Mouse (Mus musculus) CH12.LX (cell line): ENCODE data around the gene Ndp. TPM values are rescaled to one million over a fixed set of nuclear protein-coding genes. Genes with fewer than 3 reads are reported as not detected.
A peak's percentile ranks its signal among the peaks of the same experiment; 100 is the strongest.

ENCODE experiments used
- DNase-seq: peaks from one replicate; pipeline ENCODE4 v3.0.0-alpha.2; 2013; ENCODE audit errors: extremely low read depth
- H3K27ac ChIP-seq: 2 replicates; pipeline ENCODE4 v1.5.1; 2012; ENCODE audit warnings: low read depth, mild to moderate bottlenecking, control low read depth, moderate library complexity; ENCODE audit not compliant: insufficient read depth
- H3K27me3 ChIP-seq: replicated peaks from 2 replicates; pipeline ENCODE3; 2012; ENCODE audit warnings: inconsistent platforms
- H3K36me3 ChIP-seq, 2 experiments: replicated peaks in 1 of 2; 2 replicates each; pipeline versions ENCODE3 to v1.6.1; 2012; ENCODE audit warnings: inconsistent platforms in 1 of 2, low read length in 1 of 2, mild to moderate bottlenecking in 1 of 2, mixed read lengths in 1 of 2, moderate library complexity in 1 of 2; ENCODE audit not compliant: control insufficient read depth in 1 of 2, insufficient read depth in 1 of 2
- H3K4me1 ChIP-seq, 2 experiments: 2 replicates each; pipeline ENCODE4 v1.6.1; 2012; ENCODE audit warnings: inconsistent platforms in 1 of 2, moderate library complexity in 1 of 2; ENCODE audit not compliant: insufficient read depth in 2 of 2, control insufficient read depth in 1 of 2
- H3K4me2 ChIP-seq: 2 replicates; pipeline ENCODE4 v1.6.1; 2012; ENCODE audit warnings: low read depth, mild to moderate bottlenecking, control low read depth; ENCODE audit not compliant: poor library complexity, insufficient read depth, severe bottlenecking
- H3K4me3 ChIP-seq, 3 experiments: fragments of 150-350 bp in 1 of 3; sonication (generic) in 1 of 3; replicated peaks in 1 of 3; 2 replicates each; pipeline versions ENCODE3 to v1.5.1; 2011 to 2012; ENCODE audit warnings: low read depth in 2 of 3, low read length in 2 of 3, mild to moderate bottlenecking in 2 of 3, moderate library complexity in 2 of 3, control low read depth in 1 of 3, improper control_type of control experiment in 1 of 3, inconsistent platforms in 1 of 3, mixed read lengths in 1 of 3; ENCODE audit not compliant: poor library complexity in 1 of 3
- H3K79me2 ChIP-seq: replicated peaks from 2 replicates; pipeline ENCODE4 v1.6.1; 2012; ENCODE audit warnings: mild to moderate bottlenecking, moderate library complexity; ENCODE audit not compliant: control insufficient read depth, poor library complexity, insufficient read depth, severe bottlenecking; ENCODE audit errors: extremely low read depth
- H3K9ac ChIP-seq: 2 replicates; pipeline ENCODE4 v1.6.1; 2012; ENCODE audit warnings: low read depth, mild to moderate bottlenecking, control low read depth, moderate library complexity; ENCODE audit not compliant: insufficient read depth
- H3K9me3 ChIP-seq: replicated peaks from 2 replicates; pipeline ENCODE3; 2012; ENCODE audit warnings: low read length, inconsistent platforms, mixed read lengths
- BHLHE40 ChIP-seq: IDR thresholded peaks from 2 replicates; pipeline ENCODE4 v1.6.1; 2011; ENCODE audit warnings: mild to moderate bottlenecking, low read depth, low read length, improper control_type of control experiment
- CHD1 ChIP-seq: IDR thresholded peaks from 2 replicates; pipeline ENCODE4 v1.6.1; 2012; ENCODE audit warnings: low read depth, low read length, improper control_type of control experiment, inconsistent platforms
- CHD2 ChIP-seq: IDR thresholded peaks from 2 replicates; pipeline ENCODE4 v1.6.1; 2011; ENCODE audit warnings: low read length, improper control_type of control experiment
- CTCF ChIP-seq, 2 experiments: IDR thresholded peaks in 1 of 2; conservative IDR thresholded peaks in 1 of 2; 2 replicates each; pipeline ENCODE4 v1.5.1; 2011 to 2012; ENCODE audit warnings: low read depth in 2 of 2, low read length in 2 of 2, improper control_type of control experiment in 1 of 2, inconsistent platforms in 1 of 2, mild to moderate bottlenecking in 1 of 2, moderate library complexity in 1 of 2
- E2F4 ChIP-seq: IDR thresholded peaks from 2 replicates; pipeline ENCODE4 v1.6.1; 2011; ENCODE audit warnings: low read depth, low read length, improper control_type of control experiment; ENCODE audit not compliant: insufficient replicate concordance
- EP300 ChIP-seq: IDR thresholded peaks from 2 replicates; pipeline ENCODE4 v1.6.1; 2011; ENCODE audit warnings: low read length, improper control_type of control experiment
- ETS1 ChIP-seq: conservative IDR thresholded peaks from 2 replicates; pipeline ENCODE4 v1.6.1; 2012; ENCODE audit warnings: low read depth, mild to moderate bottlenecking, inconsistent platforms, low read length, improper control_type of control experiment, moderate library complexity
- HCFC1 ChIP-seq: IDR thresholded peaks from 2 replicates; pipeline ENCODE4 v1.6.1; 2012; ENCODE audit warnings: low read depth, mild to moderate bottlenecking, inconsistent platforms, low read length, improper control_type of control experiment
- JUND ChIP-seq: conservative IDR thresholded peaks from 2 replicates; pipeline ENCODE4 v1.6.1; 2011; ENCODE audit warnings: low read depth, low read length, improper control_type of control experiment
- MAFK ChIP-seq: IDR thresholded peaks from 2 replicates; pipeline ENCODE4 v1.6.1; 2011; ENCODE audit warnings: low read length, improper control_type of control experiment; ENCODE audit not compliant: insufficient replicate concordance
- MAX ChIP-seq: IDR thresholded peaks from 2 replicates; pipeline ENCODE4 v1.6.1; 2011; ENCODE audit warnings: low read length, improper control_type of control experiment
- MAZ ChIP-seq: IDR thresholded peaks from 2 replicates; pipeline ENCODE4 v1.6.1; 2012; ENCODE audit warnings: low read depth, mild to moderate bottlenecking, inconsistent platforms, low read length, improper control_type of control experiment, moderate library complexity
- MEF2A ChIP-seq: IDR thresholded peaks from 2 replicates; pipeline ENCODE4 v1.6.1; 2014; ENCODE audit warnings: low read depth, mild to moderate bottlenecking, inconsistent platforms, low read length, improper control_type of control experiment, borderline replicate concordance
- MXI1 ChIP-seq: IDR thresholded peaks from 2 replicates; pipeline ENCODE4 v1.6.1; 2011; ENCODE audit warnings: mild to moderate bottlenecking, low read depth, low read length, improper control_type of control experiment
- NRF1 ChIP-seq: IDR thresholded peaks from 2 replicates; pipeline ENCODE4 v1.6.1; 2014; ENCODE audit warnings: low read depth, mild to moderate bottlenecking, inconsistent platforms, low read length, improper control_type of control experiment, moderate library complexity
- POLR2A ChIP-seq: IDR thresholded peaks from 2 replicates; pipeline ENCODE4 v1.6.1; 2011; ENCODE audit warnings: low read depth, mild to moderate bottlenecking, improper control_type of control experiment, low read length
- POLR2AphosphoS2 ChIP-seq: IDR thresholded peaks from 2 replicates; pipeline ENCODE4 v1.6.1; 2011; ENCODE audit warnings: low read depth, low read length, improper control_type of control experiment
- RAD21 ChIP-seq: IDR thresholded peaks from 2 replicates; pipeline ENCODE4 v1.6.1; 2011; ENCODE audit warnings: low read depth, mild to moderate bottlenecking, low read length, improper control_type of control experiment, moderate library complexity
- SMC3 ChIP-seq: IDR thresholded peaks from 2 replicates; pipeline ENCODE4 v1.6.1; 2011; ENCODE audit warnings: low read depth, low read length, improper control_type of control experiment
- TBP ChIP-seq: conservative IDR thresholded peaks from 2 replicates; pipeline ENCODE4 v1.6.1; 2011; ENCODE audit warnings: low read depth, low read length, improper control_type of control experiment
- TCF12 ChIP-seq: IDR thresholded peaks from 2 replicates; pipeline ENCODE4 v1.6.1; 2014; ENCODE audit warnings: low read depth, mild to moderate bottlenecking, inconsistent platforms, low read length, improper control_type of control experiment
- UBTF ChIP-seq: IDR thresholded peaks from 2 replicates; pipeline ENCODE4 v1.6.1; 2012; ENCODE audit warnings: low read depth, mild to moderate bottlenecking, inconsistent platforms, low read length, improper control_type of control experiment, moderate library complexity
- USF1 ChIP-seq: IDR thresholded peaks from 2 replicates; pipeline ENCODE4 v1.6.1; 2014; ENCODE audit warnings: low read depth, mild to moderate bottlenecking, inconsistent platforms, low read length, improper control_type of control experiment
- USF2 ChIP-seq: conservative IDR thresholded peaks from 2 replicates; pipeline ENCODE4 v1.6.1; 2011; ENCODE audit warnings: low read depth, low read length, improper control_type of control experiment
- dilution Hi-C: fragments of 300-500 bp; cut with MboI; formaldehyde crosslinking; loops from 2 replicates; pipeline ENCODE4 v1.14.3; 2020; ENCODE audit warnings: low sequenced_read_pairs; ENCODE audit not compliant: extremely low pct_unique_long_range_greater_than_20kb, extremely low pct_ligation_motif_present
- in situ Hi-C: fragments of 300-500 bp; cut with MboI; formaldehyde crosslinking; loops from 3 replicates; pipeline ENCODE4 v1.14.3; 2019; ENCODE audit warnings: low sequenced_read_pairs, low pct_ligation_motif_present, low pct_unique_long_range_greater_than_20kb, mixed read lengths
- polyA plus RNA-seq: library from polyadenylated mRNA; unstranded; fragments of >175 nt; gene quantifications from 2 replicates; pipeline ENCODE4 v1.2.1, GENCODE M21; 2012; ENCODE audit warnings: low read depth; ENCODE audit not compliant: insufficient read length
- total RNA-seq, 2 experiments: library from RNA; depleted of rRNA; stranded (reverse); fragments of 300-350 nt in 1 of 2; fragments of >200 nt in 1 of 2; gene quantifications; 2 replicates each; pipeline ENCODE4 v1.2.3; 2012 to 2014

Gene Ndp
- total and polyA plus RNA-seq, 3 experiments: not detected

- H3K79me2 ChIP-seq: no peaks in the 10 kb centered on the region
- H3K27me3 ChIP-seq: no peaks in the 10 kb centered on the region
- dilution Hi-C loops: no loop called here
- no peak overlapping the region for H3K4me2 ChIP-seq
- DNase-seq: peak; percentile 7
- no peak overlapping the region for H3K27ac ChIP-seq
- H3K9me3 ChIP-seq: no peaks in the 10 kb centered on the region
- in situ Hi-C loops: no loop called here
- H3K4me1 ChIP-seq: no peaks in the 10 kb centered on the region
- no peaks in the 10 kb centered on the region for H3K36me3 ChIP-seq
- TF ChIP-seq RAD21 (peak; percentile 23), CHD2 (no peak)
- TF ChIP-seq, all 38 proteins: peak for 1
- H3K9ac ChIP-seq: no peak overlapping the region
- no peak overlapping the region for H3K4me3 ChIP-seq
Observed at GRCm38 (mm10) chrX:16860244-16860643, 51.3 kb downstream of the Ndp start.

DNA sequence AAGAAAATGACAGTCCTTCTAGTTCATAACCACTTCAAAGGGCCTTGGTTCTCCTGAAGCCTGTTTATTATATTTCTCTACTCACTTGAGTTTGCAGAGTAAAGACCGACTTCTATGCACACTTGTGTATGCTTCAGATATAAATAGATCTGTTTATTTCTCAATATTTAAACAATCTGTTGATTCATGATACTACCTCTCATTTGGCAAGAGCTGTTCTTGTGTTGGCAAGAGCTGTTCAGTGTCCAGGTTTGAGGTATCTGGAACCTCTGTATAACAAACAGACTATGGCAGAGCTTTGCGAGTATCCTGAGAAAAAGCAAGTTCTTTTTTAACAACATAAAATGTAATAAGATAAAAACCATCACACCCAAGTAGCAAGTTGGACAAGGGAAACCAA, 65.5 kb downstream of the Ndp start:
- Histone ChIP-seq H3K4me1 (no peaks in the 10 kb centered on the region), H3K79me2 (no peaks in the 10 kb centered on the region), H3K4me2 (no peak overlapping the region), H3K27ac (no peak overlapping the region), H3K9me3 (no peaks in the 10 kb centered on the region), H3K27me3 (no peaks in the 10 kb centered on the region), H3K4me3 (no peak overlapping the region), H3K9ac (no peak overlapping the region), H3K36me3 (no peaks in the 10 kb centered on the region)
- dilution Hi-C loops (no loop called here), in situ Hi-C loops (no loop called here)
- DNase-seq: no peak
- TF ChIP-seq JUND: no peak
- no peak for TF ChIP-seq NRF1
- TF ChIP-seq CTCF (conservative IDR thresholded peaks at IDR 0.05 in 1 of 2, IDR thresholded peaks at IDR 0.05 in 1 of 2; ENCODE audit: low read depth in 2 of 2, low read length in 2 of 2): no peak
- no peak for TF ChIP-seq MXI1
- TF ChIP-seq BHLHE40: no peak
- TF ChIP-seq TBP: no peak

DNA sequence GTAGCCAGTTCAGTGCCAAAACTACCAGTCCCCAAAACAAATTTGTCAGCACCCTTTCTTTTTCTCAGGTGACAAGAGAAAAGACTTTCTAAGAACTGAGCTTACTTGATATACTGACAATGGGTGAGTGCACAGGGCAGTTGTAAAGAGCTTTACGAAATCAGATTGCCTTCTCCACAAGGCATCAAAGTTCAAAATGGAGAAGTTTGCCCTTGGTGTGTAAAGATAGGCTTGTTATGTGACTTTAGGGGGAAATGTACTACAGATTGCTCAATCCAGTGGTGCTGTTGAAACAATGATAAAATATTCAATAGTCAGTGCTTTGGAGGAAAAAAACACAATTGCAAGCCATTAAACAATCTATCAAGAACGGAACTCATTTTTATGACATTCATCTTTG, 70.1 kb downstream of the Ndp start:
- H3K9ac ChIP-seq: no peak overlapping the region
- in situ Hi-C loops: no loop called here
- H3K4me3 ChIP-seq: no peak overlapping the region
- no peak for TF ChIP-seq USF1
- no peak for TF ChIP-seq TCF12
- no peak for TF ChIP-seq MAFK
- TF ChIP-seq EP300: no peak
- TF ChIP-seq SMC3: no peak
- no peak for TF ChIP-seq E2F4
- no peak for TF ChIP-seq HCFC1
- no peak for TF ChIP-seq MXI1
- no peak for TF ChIP-seq CHD1
- TF ChIP-seq MEF2A: no peak
- no peak for TF ChIP-seq MAZ
- no peak for TF ChIP-seq MAX
- no peak for TF ChIP-seq POLR2AphosphoS2
- no peak for TF ChIP-seq POLR2A
- no peak for TF ChIP-seq ETS1
- TF ChIP-seq USF2: no peak
- no peak for TF ChIP-seq UBTF
- no peak for TF ChIP-seq CTCF (conservative IDR thresholded peaks at IDR 0.05 in 1 of 2, IDR thresholded peaks at IDR 0.05 in 1 of 2; ENCODE audit: low read depth in 2 of 2, low read length in 2 of 2)
- TF ChIP-seq BHLHE40: no peak
- H3K27me3 ChIP-seq: no peaks in the 10 kb centered on the region
- no peaks in the 10 kb centered on the region for H3K4me1 ChIP-seq
- H3K36me3 ChIP-seq: no peaks in the 10 kb centered on the region
- no peak overlapping the region for H3K27ac ChIP-seq
- H3K4me2 ChIP-seq: no peak overlapping the region
- dilution Hi-C loops: no loop called here
- DNase-seq: no peak
- H3K79me2 ChIP-seq: no peaks in the 10 kb centered on the region
- H3K9me3 ChIP-seq: no peaks in the 10 kb centered on the region
